Mouse (Mus musculus): ENCODE data around the gene Gdf11.

Gdf11 gene

GRCm38 (mm10) chr10:128891296-128892094 is at the start of gene Gdf11:
TSS of gene Gdf11 (minus strand) at chr10:128891718.
- peak; percentile 81 for DNase-seq

- DNase-seq = no peak
Observed at GRCm38 (mm10) chr10:128940475-128941061, 49.0 kb upstream of the Gdf11 start.

GRCm38 (mm10) chr10:128938974-128939373 is 47.5 kb upstream of the Gdf11 start:
- DNase-seq = no peak

GRCm38 (mm10) chr10:128938457-128938856 is 46.9 kb upstream of the Gdf11 start:
- no peak for DNase-seq

GRCm38 (mm10) chr10:128937756-128938390 is 46.4 kb upstream of the Gdf11 start:
- DNase-seq = no peak

GRCm38 (mm10) chr10:128935826-128936440 is 44.4 kb upstream of the Gdf11 start:
- no peak for DNase-seq

- DNase-seq = peak; percentile 73
Observed at GRCm38 (mm10) chr10:128934997-128935787, 43.7 kb upstream of the Gdf11 start.

- no peak for DNase-seq
Observed at GRCm38 (mm10) chr10:128933976-128934721, 42.6 kb upstream of the Gdf11 start.

- DNase-seq = peak; percentile 59
Observed at GRCm38 (mm10) chr10:128933574-128933973, 42.1 kb upstream of the Gdf11 start, which contains the start of gene Itga7. TSS of gene Itga7 (plus strand) at chr10:128933818.

GRCm38 (mm10) chr10:128931441-128931840 is 39.9 kb upstream of the Gdf11 start:
- peak; percentile 4 for DNase-seq

- DNase-seq = peak; percentile 5
Observed at GRCm38 (mm10) chr10:128929638-128930378, 38.3 kb upstream of the Gdf11 start.

- DNase-seq = no peak
Observed at GRCm38 (mm10) chr10:128928356-128928755, 36.8 kb upstream of the Gdf11 start.

- DNase-seq = no peak
Observed at GRCm38 (mm10) chr10:128923935-128924334, 32.4 kb upstream of the Gdf11 start, which contains the start of gene Bloc1s1. TSS of gene Bloc1s1 (minus strand) at chr10:128924035.

- DNase-seq = peak; percentile 96
Observed at GRCm38 (mm10) chr10:128923013-128923691, 31.6 kb upstream of the Gdf11 start.

GRCm38 (mm10) chr10:128922822-128923012 is 31.2 kb upstream of the Gdf11 start, which contains the start of gene Rdh5:
TSS of gene Rdh5 (minus strand) at chr10:128922888.
- no peak for DNase-seq

- DNase-seq = no peak
Observed at GRCm38 (mm10) chr10:128921883-128922821, 30.6 kb upstream of the Gdf11 start.

GRCm38 (mm10) chr10:128921251-128921650 is 29.7 kb upstream of the Gdf11 start:
- no peak for DNase-seq

GRCm38 (mm10) chr10:128920736-128921161 is 29.2 kb upstream of the Gdf11 start:
- DNase-seq = no peak

- DNase-seq = no peak
Observed at GRCm38 (mm10) chr10:128919966-128920365, 28.4 kb upstream of the Gdf11 start.
